Mouse (Mus musculus) liver, embryonic 14.5 days (tissue): ENCODE results near the gene Tex22.

Experiments
- CTCF ChIP-seq: IDR thresholded peaks from 2 replicates; pipeline ENCODE4 v1.5.1; 2016; ENCODE audit warnings: antibody characterized with exemption, low read depth, control low read depth
- EP300 ChIP-seq: IDR thresholded peaks from 2 replicates; pipeline ENCODE4 v1.6.1; 2016; ENCODE audit warnings: antibody characterized with exemption, low read depth

DNA sequence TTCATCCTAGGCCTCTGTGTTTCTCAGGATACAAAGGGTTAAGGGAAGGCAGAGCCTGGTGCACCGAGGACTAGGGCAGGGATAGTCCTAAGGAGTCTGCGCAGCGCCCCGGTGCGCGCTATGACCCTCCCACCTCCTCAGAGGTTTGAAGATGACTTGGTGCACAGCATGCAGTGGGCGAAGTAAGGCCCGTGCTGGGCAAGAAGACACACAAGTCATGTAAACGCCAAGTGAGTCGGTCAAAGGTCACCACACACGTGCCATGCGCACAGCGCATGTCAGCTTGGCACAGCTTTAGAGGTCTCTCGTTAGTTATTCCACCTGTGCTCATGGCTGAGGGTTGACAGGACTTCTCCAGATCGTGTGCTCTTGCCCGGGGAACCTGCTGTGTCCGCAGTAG is 15.8 kb downstream of the Tex22 start:
- TF ChIP-seq CTCF (no peak), EP300 (no peak)
